Mouse (Mus musculus): ENCODE measurements at regions not wholly inside any gene's neighbourhood (a gene's known extent, or its start where the extent isn't known, plus 50 kb on each side); places are given as distances from the start of the nearest gene placed in this dataset.

DNA sequence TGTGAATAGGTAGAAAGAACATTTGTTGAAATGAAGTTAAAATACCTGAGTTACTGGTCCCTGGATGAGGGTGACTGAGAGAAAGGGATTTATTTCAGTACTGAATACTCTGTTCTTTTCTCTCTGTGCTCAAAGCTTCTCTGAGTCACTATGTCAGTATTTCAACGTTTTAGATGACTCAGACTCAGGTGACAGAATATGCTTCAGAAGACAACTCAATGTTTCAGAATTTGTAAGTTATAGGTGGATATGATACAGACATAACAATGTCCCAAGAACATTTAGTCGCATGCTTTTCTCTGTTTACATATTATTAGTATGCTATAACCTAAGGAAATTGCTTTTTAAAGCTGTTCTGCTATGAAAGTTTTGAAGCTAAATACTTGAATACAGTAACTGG is 1069.5 kb downstream of the Adgrl3 start:
- H3K4me2 ChIP-seq = no peak overlapping the region
- H3K36me3 ChIP-seq (ENCODE audit: control insufficient read depth, insufficient read depth, low read length) = no peaks in the 10 kb centered on the region
- ATAC-seq (replicated peaks; ENCODE audit: insufficient number of reproducible peaks, low FRiP score, low TSS enrichment) = no peak
- no peaks in the 10 kb centered on the region for H3K27me3 ChIP-seq (ENCODE audit: control insufficient read depth, insufficient read depth, low read length)
- no peak overlapping the region for H3K4me3 ChIP-seq (ENCODE audit: low read depth, low read length)
- H3K9me3 ChIP-seq (replicated peaks; ENCODE audit: control insufficient read depth, low read length) = no peaks in the 10 kb centered on the region
- no peak overlapping the region for H3K9ac ChIP-seq (ENCODE audit: low read depth, low read length)
- WGBS (ENCODE audit: insufficient replicate concordance) = 59% methylated on average over 2 of the region's 2 CpGs
- H3K27ac ChIP-seq (ENCODE audit: low read depth, low read length) = no peak overlapping the region
- no peaks in the 10 kb centered on the region for H3K4me1 ChIP-seq (ENCODE audit: control insufficient read depth, insufficient read depth, low read length)

DNA sequence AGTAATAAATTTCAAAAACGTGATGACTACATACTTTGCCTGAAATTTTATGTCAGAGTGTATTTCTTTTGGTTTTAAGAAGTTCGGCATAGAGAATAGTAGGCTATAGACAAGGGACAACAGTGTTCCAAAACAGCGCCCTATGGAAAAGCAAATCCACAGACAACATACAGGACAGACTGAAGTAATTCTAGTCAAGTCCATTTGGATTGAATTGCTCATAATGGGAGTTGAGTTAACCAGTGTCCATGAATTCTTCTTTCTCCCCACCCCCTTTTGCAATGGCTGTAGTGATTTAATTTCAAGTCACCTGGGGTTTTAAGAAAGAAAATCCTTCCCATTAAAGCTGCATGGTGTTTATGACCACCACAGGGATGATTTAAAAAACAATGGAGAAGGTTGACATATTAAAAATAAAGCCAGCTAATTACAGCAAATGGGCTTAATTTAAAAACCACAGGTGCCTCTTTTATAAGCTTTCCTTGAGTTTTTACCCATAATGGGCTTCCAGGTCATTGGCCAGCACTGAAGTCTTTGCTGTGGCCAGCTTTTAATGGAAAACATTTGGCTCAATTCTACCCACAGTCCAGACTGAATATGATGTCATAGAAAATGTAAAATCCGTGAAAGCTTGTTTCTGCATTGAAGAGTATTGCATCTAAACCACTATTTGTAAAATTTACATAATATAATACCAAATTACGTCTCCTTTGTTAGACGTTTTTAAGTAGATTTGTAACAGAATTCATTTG is 1083.3 kb downstream of the Adgrl3 start:
- no peak overlapping the region for H3K4me3 ChIP-seq (ENCODE audit: low read depth, low read length)
- no peak overlapping the region for H3K4me2 ChIP-seq
- H3K27ac ChIP-seq (ENCODE audit: low read depth, low read length) = no peak overlapping the region
- H3K36me3 ChIP-seq (ENCODE audit: control insufficient read depth, insufficient read depth, low read length) = no peaks in the 10 kb centered on the region
- no peaks in the 10 kb centered on the region for H3K27me3 ChIP-seq (ENCODE audit: control insufficient read depth, insufficient read depth, low read length)
- WGBS (ENCODE audit: insufficient replicate concordance) = 79% methylated on average over 6 of the region's 6 CpGs
- no peaks in the 10 kb centered on the region for H3K9me3 ChIP-seq (replicated peaks; ENCODE audit: control insufficient read depth, low read length)
- no peaks in the 10 kb centered on the region for H3K4me1 ChIP-seq (ENCODE audit: control insufficient read depth, insufficient read depth, low read length)
- ATAC-seq (replicated peaks; ENCODE audit: insufficient number of reproducible peaks, low FRiP score, low TSS enrichment) = no peak
- no peak overlapping the region for H3K9ac ChIP-seq (ENCODE audit: low read depth, low read length)

DNA sequence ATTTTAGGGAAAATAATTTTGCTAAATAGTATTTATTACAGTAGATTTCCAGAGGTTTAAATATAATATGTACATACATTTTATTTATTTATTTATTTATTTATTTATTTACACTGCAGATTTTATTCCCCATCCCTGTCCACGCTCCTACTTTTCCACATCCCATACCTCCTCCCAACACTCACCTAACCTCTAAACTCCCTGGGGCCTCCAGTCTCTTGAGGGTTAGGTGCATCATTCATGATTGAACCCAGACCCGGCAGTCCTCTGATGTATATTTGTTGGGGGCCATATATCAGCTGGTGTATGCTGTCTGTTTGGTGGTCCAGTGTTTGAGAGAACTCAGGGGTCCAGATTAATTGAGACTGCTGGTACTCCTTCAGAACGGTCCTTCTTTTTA is 1083.9 kb downstream of the Adgrl3 start:
- H3K4me1 ChIP-seq (ENCODE audit: control insufficient read depth, insufficient read depth, low read length) = no peaks in the 10 kb centered on the region
- WGBS (ENCODE audit: insufficient replicate concordance) = 93% methylated on average over 3 of the region's 3 CpGs

DNA sequence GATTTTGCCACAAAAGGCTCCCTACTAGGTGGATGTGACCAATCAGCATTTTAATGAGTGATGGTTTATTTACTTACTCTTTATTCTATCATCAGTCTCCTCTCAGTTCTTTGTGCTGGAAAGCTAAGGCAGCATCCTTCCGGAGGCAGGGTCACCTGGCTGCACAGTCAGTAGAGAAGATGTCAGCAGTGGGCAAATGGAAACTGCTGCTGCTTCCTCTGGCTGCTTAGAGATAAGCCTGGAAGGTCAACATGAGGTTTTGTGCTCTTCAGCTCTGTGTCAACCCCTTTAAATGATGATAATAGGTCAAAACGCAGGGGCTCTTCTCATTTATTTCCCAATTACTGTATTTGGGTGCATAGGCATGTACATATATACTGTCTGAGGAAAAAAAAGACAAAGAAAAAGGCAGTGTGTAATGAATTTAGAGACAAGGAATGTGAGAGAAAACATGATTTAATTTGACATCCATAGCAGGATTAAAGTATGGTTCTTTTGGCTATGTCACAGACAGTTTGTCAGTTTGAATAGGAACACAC is 1106.1 kb downstream of the Adgrl3 start:
- 35% methylated on average over 2 of the region's 2 CpGs for WGBS (ENCODE audit: insufficient replicate concordance)

More for the DNA sequence above, 1083.9 kb downstream of the Adgrl3 start:
- Histone ChIP-seq H3K4me2 (no peak overlapping the region), H3K4me3 (ENCODE audit: low read depth, low read length) (no peak overlapping the region), H3K27me3 (ENCODE audit: control insufficient read depth, insufficient read depth, low read length) (no peaks in the 10 kb centered on the region), H3K27ac (ENCODE audit: low read depth, low read length) (no peak overlapping the region), H3K9ac (ENCODE audit: low read depth, low read length) (no peak overlapping the region), H3K9me3 (replicated peaks; ENCODE audit: control insufficient read depth, low read length) (no peaks in the 10 kb centered on the region), H3K36me3 (ENCODE audit: control insufficient read depth, insufficient read depth, low read length) (no peaks in the 10 kb centered on the region)
- ATAC-seq (replicated peaks; ENCODE audit: insufficient number of reproducible peaks, low FRiP score, low TSS enrichment) = no peak

DNA sequence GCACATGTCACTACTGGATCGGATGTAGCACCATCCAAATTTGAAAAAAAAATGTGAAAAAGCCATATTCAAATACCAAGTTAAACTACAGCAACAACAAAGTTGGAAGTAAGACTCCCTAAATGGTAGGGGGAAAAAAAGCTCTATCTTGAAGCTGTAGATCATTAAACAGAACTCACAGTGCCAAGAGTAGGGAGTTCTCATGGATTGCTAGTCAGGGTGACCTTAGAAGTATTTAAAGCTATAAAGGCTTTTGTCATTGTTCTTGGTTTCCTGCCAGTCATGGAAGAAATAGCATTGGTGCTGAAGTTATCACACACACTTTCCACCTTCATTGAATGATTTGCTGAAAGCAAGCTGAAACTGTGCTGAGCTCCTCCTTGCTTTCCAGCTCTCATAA is 1122.1 kb downstream of the Adgrl3 start:
- H3K9ac ChIP-seq (ENCODE audit: low read depth, low read length) = no peak overlapping the region
- H3K36me3 ChIP-seq (ENCODE audit: control insufficient read depth, insufficient read depth, low read length) = no peaks in the 10 kb centered on the region
- ATAC-seq (replicated peaks; ENCODE audit: insufficient number of reproducible peaks, low FRiP score, low TSS enrichment) = no peak
- H3K27me3 ChIP-seq (ENCODE audit: control insufficient read depth, insufficient read depth, low read length) = no peaks in the 10 kb centered on the region
- no peak overlapping the region for H3K27ac ChIP-seq (ENCODE audit: low read depth, low read length)
- H3K4me1 ChIP-seq (ENCODE audit: control insufficient read depth, insufficient read depth, low read length) = no peaks in the 10 kb centered on the region
- 100% methylated on average over 1 of the region's 1 CpGs for WGBS (ENCODE audit: insufficient replicate concordance)
- no peak overlapping the region for H3K4me2 ChIP-seq
- H3K9me3 ChIP-seq (replicated peaks; ENCODE audit: control insufficient read depth, low read length) = no peaks in the 10 kb centered on the region
- no peak overlapping the region for H3K4me3 ChIP-seq (ENCODE audit: low read depth, low read length)

More for the DNA sequence above, 1106.1 kb downstream of the Adgrl3 start:
- H3K9me3 ChIP-seq (replicated peaks; ENCODE audit: control insufficient read depth, low read length) = no peaks in the 10 kb centered on the region
- H3K4me3 ChIP-seq (ENCODE audit: low read depth, low read length) = no peak overlapping the region
- no peaks in the 10 kb centered on the region for H3K36me3 ChIP-seq (ENCODE audit: control insufficient read depth, insufficient read depth, low read length)
- no peak overlapping the region for H3K27ac ChIP-seq (ENCODE audit: low read depth, low read length)
- no peak for ATAC-seq (replicated peaks; ENCODE audit: insufficient number of reproducible peaks, low FRiP score, low TSS enrichment)
- H3K4me2 ChIP-seq = no peak overlapping the region
- H3K4me1 ChIP-seq (ENCODE audit: control insufficient read depth, insufficient read depth, low read length) = no peaks in the 10 kb centered on the region
- H3K27me3 ChIP-seq (ENCODE audit: control insufficient read depth, insufficient read depth, low read length) = no peaks in the 10 kb centered on the region
- no peak overlapping the region for H3K9ac ChIP-seq (ENCODE audit: low read depth, low read length)

Measured in heart, embryonic 11.5 days (tissue).